Mouse (Mus musculus): Measurements from ENCODE around the gene Ugt2a1.

DNA sequence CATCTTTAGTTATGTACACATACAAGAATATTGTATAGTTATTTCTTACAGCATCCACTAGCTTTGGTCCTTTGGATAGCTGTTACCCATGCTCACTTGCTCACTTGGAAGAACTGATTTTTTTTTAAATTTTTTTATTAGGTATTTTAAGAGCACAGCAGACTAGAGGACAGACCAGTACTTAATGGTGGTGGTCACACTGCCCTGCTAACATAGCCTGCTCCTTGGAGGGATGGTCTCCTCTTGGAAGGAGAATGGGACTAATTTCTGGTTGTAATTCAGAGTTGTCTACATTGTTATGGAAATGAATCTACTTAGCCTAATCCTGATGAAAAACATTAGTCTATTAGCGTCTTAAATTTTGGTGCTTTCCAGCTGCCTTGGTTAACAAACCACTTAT is 31.9 kb downstream of the Ugt2a1 start:
- TF ChIP-seq CTCF (IDR thresholded peaks at IDR 0.05; ENCODE audit: control insufficient read depth, insufficient read depth, insufficient replicate concordance, low read depth, low read length) (no peak), POLR2A (IDR thresholded peaks at IDR 0.05; ENCODE audit: control insufficient read depth, low read depth, low read length) (no peak)

Measured in testis, adult 2 months (tissue).